Comparison of ENCODE assay signal across 19 mouse cellular contexts in genomic region chr4:109138551-109138950, GRCm38 (mm10).
DNase-seq lines count a peak whose midpoint lies in the region; ATAC-seq lines count a peak whose summit lies in the region.
"Had no signal": no experiment of that assay in that cellular context is flagged by ENCODE, and none has a peak within 500 bp of the region (broad histone marks: within the 10 kb centered on the region; RNA-seq: fewer than 3 reads in every experiment).

No protein-coding gene starts in this region.

- H3K9me3 ChIP-seq in liver, embryonic 16.5 days (replicated peaks; ENCODE audit: control insufficient read depth, low read length) = no peaks in the 10 kb centered on the region
- H3K9me3 ChIP-seq in liver, embryonic 12.5 days (replicated peaks) = no peaks in the 10 kb centered on the region
- no peaks in the 10 kb centered on the region for H3K9me3 ChIP-seq in forebrain, embryonic 15.5 days
- H3K9me3 ChIP-seq: embryonic facial prominence, embryonic 12.5 days; heart, embryonic 13.5 days had no signal

- H3K36me3 ChIP-seq in liver, embryonic 16.5 days (ENCODE audit: control insufficient read depth, insufficient read depth) = no peaks in the 10 kb centered on the region
- no peaks in the 10 kb centered on the region for H3K36me3 ChIP-seq in liver, embryonic 12.5 days
- H3K36me3 ChIP-seq in forebrain, embryonic 15.5 days = no peaks in the 10 kb centered on the region
- H3K36me3 ChIP-seq: embryonic facial prominence, embryonic 12.5 days; heart, embryonic 13.5 days had no signal

- ATAC-seq in liver, embryonic 16.5 days (ENCODE audit: low read depth) = 0 out of 2 replicates have a peak, but pooled peaks have one; percentile 30
- ATAC-seq in liver, embryonic 12.5 days = no peak
- ATAC-seq in forebrain, embryonic 15.5 days (replicated peaks) = no peak
- ATAC-seq: forebrain, postnatal 0 days; hindbrain, embryonic 16.5 days had no signal

- WGBS in liver, embryonic 16.5 days (ENCODE audit: insufficient replicate concordance) = 51% methylated on average over 4 of the region's 4 CpGs
- 39% methylated on average over 4 of the region's 4 CpGs for WGBS in liver, embryonic 12.5 days (ENCODE audit: insufficient replicate concordance)
- WGBS in forebrain, embryonic 15.5 days = 62% methylated on average over 4 of the region's 4 CpGs

- no peaks in the 10 kb centered on the region; the same call in none of the 2 replicates for H3K4me1 ChIP-seq in liver, embryonic 16.5 days (ENCODE audit: control insufficient read depth, low read depth, low read length)
- 0 out of 2 replicates have a peak, but pooled peaks cover 4% of the 10 kb centered on the region for H3K4me1 ChIP-seq in liver, embryonic 12.5 days
- H3K4me1 ChIP-seq in forebrain, embryonic 15.5 days = no peaks in the 10 kb centered on the region
- H3K4me1 ChIP-seq: embryonic facial prominence, embryonic 12.5 days had no signal

- DNase-seq in embryo, embryonic 11 days = peak; percentile 23
- DNase-seq in embryo, embryonic 9.5 days (ENCODE audit: extremely low spot score) = no peak
- DNase-seq in 3T3-L1 (ENCODE audit: low read depth, low spot score) = peak; percentile 52
- peak; percentile 56 for DNase-seq in kidney, postnatal 14 days
- no peak for DNase-seq in urinary bladder, adult 18-20 months (ENCODE audit: low spot score in 2 of 2)
- DNase-seq: adrenal gland, postnatal 10 days; cerebellum, adult 18-20 months; forebrain, postnatal 0 days; heart, postnatal 36 days; layer of hippocampus, postnatal 36 days; right cerebral cortex, postnatal 14 days had no signal

- no peak overlapping the region; the same call in 1 of the 2 replicates for H3K4me2 ChIP-seq in liver, embryonic 16.5 days (ENCODE audit: low read depth, low read length)
- H3K4me2 ChIP-seq in liver, embryonic 12.5 days = no peak overlapping the region
- no peak overlapping the region for H3K4me2 ChIP-seq in forebrain, embryonic 15.5 days (replicated peaks)
- H3K4me2 ChIP-seq: embryonic facial prominence, embryonic 12.5 days; heart, embryonic 13.5 days had no signal

- no peak overlapping the region; the same call in 1 of the 2 replicates for H3K27ac ChIP-seq in liver, embryonic 16.5 days (ENCODE audit: low read length)
- no peak overlapping the region for H3K27ac ChIP-seq in liver, embryonic 12.5 days
- H3K27ac ChIP-seq in forebrain, embryonic 15.5 days (replicated peaks) = no peak overlapping the region
- H3K27ac ChIP-seq: embryonic facial prominence, embryonic 12.5 days; heart, embryonic 13.5 days; liver, embryonic 14.5 days; stomach, postnatal 0 days had no signal

- H3K4me3 ChIP-seq in liver, embryonic 16.5 days (ENCODE audit: low read depth, low read length) = no peak overlapping the region
- no peak overlapping the region for H3K4me3 ChIP-seq in liver, embryonic 12.5 days
- no peak overlapping the region for H3K4me3 ChIP-seq in forebrain, embryonic 15.5 days
- H3K4me3 ChIP-seq: embryonic facial prominence, embryonic 12.5 days; heart, embryonic 13.5 days had no signal

- H3K27me3 ChIP-seq in liver, embryonic 16.5 days (ENCODE audit: control insufficient read depth, insufficient read depth, low read depth, low read length) = no peaks in the 10 kb centered on the region
- no peaks in the 10 kb centered on the region for H3K27me3 ChIP-seq in liver, embryonic 12.5 days (replicated peaks)
- H3K27me3 ChIP-seq in forebrain, embryonic 15.5 days = no peaks in the 10 kb centered on the region
- H3K27me3 ChIP-seq: embryonic facial prominence, embryonic 12.5 days; heart, embryonic 13.5 days had no signal

- H3K9ac ChIP-seq in liver, embryonic 16.5 days (ENCODE audit: low read depth, low read length) = no peak overlapping the region
- H3K9ac ChIP-seq in liver, embryonic 12.5 days = no peak overlapping the region
- H3K9ac ChIP-seq in forebrain, embryonic 15.5 days (replicated peaks) = no peak overlapping the region
- H3K9ac ChIP-seq: embryonic facial prominence, embryonic 12.5 days; forebrain, postnatal 0 days; heart, embryonic 13.5 days; liver, embryonic 14.5 days had no signal

Comparison
In these comparisons a context has a peak if more than half of its experiments do, and no peak if none do; other contexts are left out.
1. DNase-seq: peak in embryo, embryonic 11 days (single experiment), 3T3-L1 (single experiment) and kidney, postnatal 14 days (single experiment); none in embryo, embryonic 9.5 days (single experiment) and urinary bladder, adult 18-20 months (0 of 2).